Mouse (Mus musculus): ENCODE measurements around the gene Gm10643.

Gm10643 gene

DNA sequence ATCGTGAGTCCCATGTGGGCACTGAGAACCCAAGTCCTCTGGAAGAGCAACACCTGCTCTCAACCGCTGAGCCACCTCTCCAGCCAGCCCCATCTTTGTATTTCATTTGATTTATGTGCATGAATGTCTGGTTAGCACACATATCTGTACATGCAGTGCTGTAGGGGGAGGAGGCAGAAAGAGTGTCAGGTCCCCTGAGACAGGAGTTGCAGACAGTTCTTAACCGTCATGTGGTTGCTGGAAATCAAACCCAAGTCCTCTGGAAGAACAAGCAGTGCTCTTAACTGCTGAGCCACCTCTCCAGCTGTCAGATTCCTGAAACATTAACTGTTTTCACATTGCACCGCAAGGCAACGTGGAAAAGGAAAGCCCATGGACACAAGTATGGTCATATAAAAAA, 16.8 kb downstream of the Gm10643 start:
- in situ Hi-C loops (cut with MboI; ENCODE audit: low pct_unique_long_range_greater_than_20kb in 1 of 2, low sequenced_read_pairs in 2 of 2, unreplicated experiment in 1 of 2): no loop called here

GRCm38 (mm10) chr8:84046505-84046904, 18.4 kb downstream of the Gm10643 start:
- in situ Hi-C loops (cut with MboI; ENCODE audit: low pct_unique_long_range_greater_than_20kb in 1 of 2, low sequenced_read_pairs in 2 of 2, unreplicated experiment in 1 of 2): no loop called here

DNA sequence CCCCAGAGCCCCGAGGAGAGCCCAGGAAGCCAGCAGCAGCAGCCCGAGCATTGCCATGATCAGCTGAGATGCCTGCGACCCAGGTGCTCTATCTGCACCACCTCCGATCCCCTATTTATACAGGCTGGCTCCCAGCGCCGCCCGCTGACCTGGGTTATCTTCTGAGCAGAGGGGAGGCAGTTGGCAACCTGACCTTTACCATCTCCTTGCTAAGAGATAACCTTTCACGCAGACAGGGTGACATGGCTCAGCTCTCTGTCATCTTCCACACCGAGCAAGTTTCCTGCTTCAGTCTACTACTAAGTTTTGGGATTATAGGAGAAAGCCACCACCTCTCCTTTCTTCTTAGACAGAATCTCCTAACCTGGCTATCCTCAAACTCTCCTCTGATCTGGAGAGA, 20.0 kb downstream of the Gm10643 start, which contains the start of gene Rln3:
Gene Rln3 (minus strand): TSS at position 101 of the 400 bp plus-strand sequence.
- in situ Hi-C loops (cut with MboI; ENCODE audit: low pct_unique_long_range_greater_than_20kb in 1 of 2, low sequenced_read_pairs in 2 of 2, unreplicated experiment in 1 of 2): no loop called here

DNA sequence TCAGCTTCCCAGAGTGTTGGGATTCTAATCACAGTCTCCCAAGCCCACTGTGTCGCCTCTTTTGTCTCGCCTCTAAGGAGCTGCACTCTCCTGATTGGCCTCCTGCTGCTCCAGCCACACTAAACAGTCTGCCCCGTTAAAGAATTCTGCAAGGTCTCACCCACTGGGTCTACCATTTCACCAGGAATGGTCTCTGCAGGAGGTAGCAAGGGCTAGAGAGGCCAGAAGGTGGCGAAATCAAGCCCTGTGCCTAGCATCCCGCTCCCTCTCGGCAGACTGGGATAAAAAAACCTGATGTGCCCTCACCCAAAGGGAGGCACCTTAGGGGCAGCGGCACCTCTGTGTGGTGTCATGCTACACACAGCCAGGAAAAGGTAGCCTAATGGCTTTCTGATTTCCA, 20.8 kb downstream of the Gm10643 start:
- in situ Hi-C loops (cut with MboI; ENCODE audit: low pct_unique_long_range_greater_than_20kb in 1 of 2, low sequenced_read_pairs in 2 of 2, unreplicated experiment in 1 of 2): no loop called here

DNA sequence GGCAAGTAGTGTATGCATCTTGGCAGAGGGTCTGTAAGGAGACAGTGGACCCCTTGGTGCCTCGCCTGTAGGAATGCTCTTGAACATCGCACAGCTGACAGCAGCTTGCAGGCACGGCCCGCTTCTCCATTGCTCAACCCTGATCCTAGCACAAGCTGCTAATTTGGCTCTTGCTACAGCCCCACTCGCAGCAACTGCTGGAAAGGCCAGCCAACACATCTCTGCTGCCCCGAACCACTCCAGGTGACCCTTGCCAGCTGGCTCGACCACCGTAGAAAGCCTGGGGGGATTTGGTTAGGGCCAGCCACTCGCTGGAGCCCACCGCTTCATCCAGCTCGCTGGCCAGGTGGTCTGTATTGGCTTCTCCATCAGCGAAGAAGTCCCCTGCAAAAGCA, 22.0 kb downstream of the Gm10643 start:
- in situ Hi-C loops (cut with MboI; ENCODE audit: low pct_unique_long_range_greater_than_20kb in 1 of 2, low sequenced_read_pairs in 2 of 2, unreplicated experiment in 1 of 2): no loop called here

GRCm38 (mm10) chr8:84042066-84042947, 22.6 kb downstream of the Gm10643 start, which contains the start of gene Il27ra:
Gene Il27ra (minus strand): TSS chr8:84042589.
- in situ Hi-C loops (cut with MboI; ENCODE audit: low pct_unique_long_range_greater_than_20kb in 1 of 2, low sequenced_read_pairs in 2 of 2, unreplicated experiment in 1 of 2): no loop called here

GRCm38 (mm10) chr8:84039050-84039449, 25.9 kb downstream of the Gm10643 start:
- in situ Hi-C loops (cut with MboI; ENCODE audit: low pct_unique_long_range_greater_than_20kb in 1 of 2, low sequenced_read_pairs in 2 of 2, unreplicated experiment in 1 of 2): no loop called here

- in situ Hi-C loops (cut with MboI; ENCODE audit: low pct_unique_long_range_greater_than_20kb in 1 of 2, low sequenced_read_pairs in 2 of 2, unreplicated experiment in 1 of 2): no loop called here
Measured at GRCm38 (mm10) chr8:84038015-84038414, 26.9 kb downstream of the Gm10643 start.

DNA sequence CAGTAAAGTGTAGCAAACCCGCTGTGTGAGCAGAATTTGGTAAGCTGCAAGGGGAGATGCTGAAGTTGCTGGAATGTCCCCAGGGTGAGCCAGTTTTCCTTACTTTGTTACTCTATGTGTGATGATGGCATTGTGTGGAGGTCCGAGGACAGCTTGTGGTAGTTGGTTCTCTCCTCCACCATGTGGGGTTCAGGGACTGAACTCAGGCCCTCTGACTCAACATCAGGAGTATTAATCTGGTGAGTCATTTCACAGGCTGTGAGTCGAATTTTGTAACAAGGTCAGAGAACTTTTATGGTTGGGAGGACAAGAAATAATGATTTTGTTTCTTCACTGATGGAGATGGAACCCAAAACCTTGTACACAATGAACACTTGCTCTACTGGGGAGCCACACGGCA, 32.2 kb downstream of the Gm10643 start:
- in situ Hi-C loops (cut with MboI; ENCODE audit: low pct_unique_long_range_greater_than_20kb in 1 of 2, low sequenced_read_pairs in 2 of 2, unreplicated experiment in 1 of 2): no loop called here

- in situ Hi-C loops (cut with MboI; ENCODE audit: low pct_unique_long_range_greater_than_20kb in 1 of 2, low sequenced_read_pairs in 2 of 2, unreplicated experiment in 1 of 2): no loop called here
Measured at GRCm38 (mm10) chr8:84029272-84029671, 35.7 kb downstream of the Gm10643 start.

GRCm38 (mm10) chr8:84027449-84027848, 37.5 kb downstream of the Gm10643 start:
- in situ Hi-C loops (cut with MboI; ENCODE audit: low pct_unique_long_range_greater_than_20kb in 1 of 2, low sequenced_read_pairs in 2 of 2, unreplicated experiment in 1 of 2): no loop called here

GRCm38 (mm10) chr8:84025863-84026262, 39.1 kb downstream of the Gm10643 start:
- in situ Hi-C loops (cut with MboI; ENCODE audit: low pct_unique_long_range_greater_than_20kb in 1 of 2, low sequenced_read_pairs in 2 of 2, unreplicated experiment in 1 of 2): no loop called here

DNA sequence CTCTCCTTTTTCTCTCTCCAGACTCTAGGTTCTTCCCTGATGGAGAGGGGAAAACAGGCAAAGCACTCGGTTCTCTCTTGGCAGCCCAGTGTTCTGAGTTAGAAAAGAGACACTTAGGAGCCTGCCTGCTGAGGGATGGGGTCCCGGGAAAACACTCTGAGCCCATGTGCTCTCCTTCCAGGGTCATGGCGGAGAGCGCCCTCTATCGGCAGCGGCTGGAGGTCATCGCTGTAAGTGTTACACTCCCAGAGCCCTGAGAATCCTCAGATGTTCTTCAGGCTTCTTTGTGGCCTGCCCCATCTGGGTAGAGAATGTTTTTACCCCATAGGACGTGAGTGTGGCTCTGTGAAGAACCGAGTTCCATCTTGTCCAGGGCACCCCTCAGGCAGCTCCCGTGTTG, 40.8 kb downstream of the Gm10643 start:
- in situ Hi-C loops (cut with MboI; ENCODE audit: low pct_unique_long_range_greater_than_20kb in 1 of 2, low sequenced_read_pairs in 2 of 2, unreplicated experiment in 1 of 2): no loop called here

GRCm38 (mm10) chr8:84023631-84024030, 41.3 kb downstream of the Gm10643 start:
- in situ Hi-C loops (cut with MboI; ENCODE audit: low pct_unique_long_range_greater_than_20kb in 1 of 2, low sequenced_read_pairs in 2 of 2, unreplicated experiment in 1 of 2): no loop called here

GRCm38 (mm10) chr8:84023085-84023484, 41.9 kb downstream of the Gm10643 start:
- in situ Hi-C loops (cut with MboI; ENCODE audit: low pct_unique_long_range_greater_than_20kb in 1 of 2, low sequenced_read_pairs in 2 of 2, unreplicated experiment in 1 of 2): no loop called here

DNA sequence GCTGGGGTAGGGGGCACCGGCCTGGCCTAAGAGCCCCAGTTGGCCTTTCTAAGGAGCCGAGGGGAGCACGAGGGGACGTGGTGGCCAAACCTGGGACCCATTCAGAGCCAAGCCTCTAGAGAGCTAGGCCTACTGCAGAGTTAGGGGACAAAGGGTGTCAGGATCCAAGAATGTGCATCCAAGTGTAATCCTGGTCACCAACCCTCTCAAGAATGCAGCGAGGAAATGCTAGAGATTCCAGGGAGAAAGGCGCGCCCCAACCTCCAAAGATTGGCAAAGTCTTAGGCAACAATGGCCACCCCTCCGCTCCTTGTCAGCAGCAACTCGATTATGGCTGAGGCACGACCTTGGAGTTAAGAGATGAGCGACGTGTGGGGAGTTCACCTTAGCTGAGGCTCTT, 43.4 kb downstream of the Gm10643 start:
- in situ Hi-C loops (cut with MboI; ENCODE audit: low pct_unique_long_range_greater_than_20kb in 1 of 2, low sequenced_read_pairs in 2 of 2, unreplicated experiment in 1 of 2): no loop called here

DNA sequence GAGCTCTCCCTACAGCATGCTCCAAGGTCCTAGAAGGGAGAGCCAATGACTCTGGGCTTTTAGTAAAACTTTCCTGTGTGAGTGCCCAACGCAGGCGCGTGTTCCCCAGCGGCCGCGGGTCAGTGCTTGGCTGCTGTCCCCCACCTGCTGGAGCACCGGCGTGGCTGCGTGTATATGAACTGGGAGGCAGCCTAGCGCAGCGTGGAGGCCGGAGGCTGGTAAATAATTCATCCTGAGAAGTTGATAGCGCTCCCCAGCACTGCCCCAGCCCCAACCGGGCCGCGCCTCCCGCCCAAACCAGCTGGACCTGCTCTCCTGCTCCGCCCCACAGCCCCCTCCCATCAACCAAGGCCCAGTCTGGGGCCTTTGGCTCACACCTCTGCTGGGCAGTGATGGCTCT, 43.8 kb downstream of the Gm10643 start, which contains the start of gene Palm3:
Gene Palm3 (plus strand): TSS at position 376 of the 400 bp plus-strand sequence.
- in situ Hi-C loops (cut with MboI; ENCODE audit: low pct_unique_long_range_greater_than_20kb in 1 of 2, low sequenced_read_pairs in 2 of 2, unreplicated experiment in 1 of 2): no loop called here

DNA sequence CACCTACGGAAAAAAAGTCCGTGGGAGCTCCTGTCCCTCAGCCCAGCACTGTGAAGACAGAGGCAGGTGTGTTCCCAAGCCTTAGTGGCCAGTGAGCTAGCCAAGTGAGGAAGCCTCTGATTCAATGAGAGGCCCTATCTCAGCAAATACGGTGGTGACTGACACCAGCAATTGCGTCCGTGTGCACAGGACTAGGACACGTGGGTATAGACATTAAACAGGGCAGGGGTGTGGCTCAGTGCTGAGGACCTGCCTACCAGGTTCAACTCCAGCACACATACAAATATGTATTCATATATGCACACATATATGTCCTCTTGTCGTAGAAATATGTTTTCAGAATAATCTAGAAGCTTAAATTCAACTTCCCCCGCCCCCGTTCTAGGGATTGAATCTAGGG, 45.2 kb downstream of the Gm10643 start:
- in situ Hi-C loops (cut with MboI; ENCODE audit: low pct_unique_long_range_greater_than_20kb in 1 of 2, low sequenced_read_pairs in 2 of 2, unreplicated experiment in 1 of 2): no loop called here

- in situ Hi-C loops (cut with MboI; ENCODE audit: low pct_unique_long_range_greater_than_20kb in 1 of 2, low sequenced_read_pairs in 2 of 2, unreplicated experiment in 1 of 2): no loop called here
Measured at GRCm38 (mm10) chr8:84015833-84016232, 49.1 kb downstream of the Gm10643 start.

All from mouse embryonic stem cell (cell line).